Mouse (Mus musculus) embryonic facial prominence, embryonic 14.5 days (tissue): ENCODE measurements around the gene 1700023F06Rik. TPM values are rescaled to one million over a fixed set of nuclear protein-coding genes. Genes with fewer than 3 reads are reported as not detected.

ENCODE experiments used
- ATAC-seq: fragments of 200-750 bp; cut with Nextera tagmentation; 2 replicates; pipeline ENCODE4 v1.8.0; 2017; ENCODE audit warnings: low read depth, moderate number of reproducible peaks, moderate TSS enrichment
- DNase-seq: peaks from one replicate; pipeline ENCODE4 v3.0.0-alpha.2; 2015; ENCODE audit warnings: low spot score
- H3K27ac ChIP-seq: fragments of 300-500 bp; sonication (generic); replicated peaks from 2 replicates; pipeline ENCODE4 v1.5.1; 2014; ENCODE audit warnings: low read depth, mild to moderate bottlenecking, low read length, moderate library complexity
- H3K27me3 ChIP-seq: fragments of 300-500 bp; sonication (generic); replicated peaks from 2 replicates; pipeline ENCODE4 v1.6.1; 2014; ENCODE audit warnings: low read length; ENCODE audit not compliant: control insufficient read depth, insufficient read depth
- H3K36me3 ChIP-seq: fragments of 300-500 bp; sonication (generic); 2 replicates; pipeline ENCODE4 v1.6.1; 2014; ENCODE audit warnings: low read length, mixed read lengths; ENCODE audit not compliant: control insufficient read depth, insufficient read depth
- H3K4me1 ChIP-seq: fragments of 300-500 bp; sonication (generic); 2 replicates; pipeline ENCODE4 v1.6.1; 2014; ENCODE audit warnings: antibody characterized with exemption, low read length; ENCODE audit not compliant: control insufficient read depth, insufficient read depth
- H3K4me2 ChIP-seq: fragments of 300-500 bp; sonication (generic); 2 replicates; pipeline ENCODE4 v1.6.1; 2014; ENCODE audit warnings: low read depth, mild to moderate bottlenecking, low read length, moderate library complexity, mixed read lengths
- H3K4me3 ChIP-seq: fragments of 300-500 bp; sonication (generic); 2 replicates; pipeline ENCODE4 v1.5.1; 2014; ENCODE audit warnings: low read depth, mild to moderate bottlenecking, low read length
- H3K9ac ChIP-seq: fragments of 300-500 bp; sonication (generic); 2 replicates; pipeline ENCODE4 v1.6.1; 2014; ENCODE audit warnings: low read depth, mild to moderate bottlenecking, low read length, moderate library complexity, mixed read lengths
- H3K9me3 ChIP-seq: fragments of 300-500 bp; sonication (generic); 2 replicates; pipeline ENCODE4 v1.6.1; 2016; ENCODE audit warnings: low read length; ENCODE audit not compliant: control insufficient read depth
- WGBS: fragments of 180-500 bp; shearing (Covaris S2); extraction: QIAGEN DNeasy Blood & Tissue Kit; methylation state at CpG from one replicate; pipeline ENCODE4 v1.1.7; 2014; 5-methylcytosine and 5-hydroxymethylcytosine counted together
- polyA plus RNA-seq: library from polyadenylated mRNA; unstranded; fragments of >200 nt; fragmentation: Nextera tagmentation; extraction: Ambion mirVana; gene quantifications from 2 replicates; pipeline ENCODE4 v1.2.1, GENCODE M21; 2014

The 1700023F06Rik gene
- polyA plus RNA-seq, 1 experiment from 2014 or later, result 1.6 TPM

GRCm38 (mm10) chr11:103219995-103220394 lies 11.6 kb upstream of the 1700023F06Rik start:
- WGBS, result 95% methylated on average over 4 of the region's 4 CpGs

GRCm38 (mm10) chr11:103219259-103219658 lies 10.9 kb upstream of the 1700023F06Rik start:
- H3K27me3 ChIP-seq, result no peaks in the 10 kb centered on the region
- H3K4me3 ChIP-seq, result no peak overlapping the region
- H3K9me3 ChIP-seq, result no peaks in the 10 kb centered on the region
- H3K9ac ChIP-seq, result no peak overlapping the region
- ATAC-seq (no peak), DNase-seq (no peak)
- peaks cover 39% of the 10 kb centered on the region for H3K36me3 ChIP-seq
- 84% methylated on average over 5 of the region's 5 CpGs for WGBS
- peaks cover 5% of the 10 kb centered on the region; the same call in 1 of the 2 replicates for H3K4me1 ChIP-seq
- no peak overlapping the region for H3K27ac ChIP-seq
- no peak overlapping the region for H3K4me2 ChIP-seq

More at GRCm38 (mm10) chr11:103219995-103220394, 11.6 kb upstream of the 1700023F06Rik start:
- ATAC-seq, result no peak
- no peak for DNase-seq
- no peak overlapping the region for H3K27ac ChIP-seq
- no peak overlapping the region for H3K9ac ChIP-seq
- peaks cover 5% of the 10 kb centered on the region; the same call in 1 of the 2 replicates for H3K4me1 ChIP-seq
- no peak overlapping the region for H3K4me3 ChIP-seq
- no peaks in the 10 kb centered on the region for H3K9me3 ChIP-seq
- no peaks in the 10 kb centered on the region for H3K27me3 ChIP-seq
- H3K4me2 ChIP-seq, result no peak overlapping the region
- H3K36me3 ChIP-seq, result peaks cover 46% of the 10 kb centered on the region

GRCm38 (mm10) chr11:103218517-103218901 lies 10.2 kb upstream of the 1700023F06Rik start:
- no peak for ATAC-seq
- H3K9me3 ChIP-seq, result peaks cover 4% of the 10 kb centered on the region
- peak overlapping the region; percentile 95 for H3K4me2 ChIP-seq
- H3K9ac ChIP-seq, result peak overlapping the region; percentile 61
- H3K27ac ChIP-seq, result no peak overlapping the region
- H3K27me3 ChIP-seq, result no peaks in the 10 kb centered on the region
- H3K36me3 ChIP-seq, result peaks cover 31% of the 10 kb centered on the region
- peaks cover 5% of the 10 kb centered on the region; the same call in 1 of the 2 replicates for H3K4me1 ChIP-seq
- DNase-seq, result no peak
- WGBS, result 17% methylated on average over 6 of the region's 6 CpGs
- peak overlapping the region; percentile 40 for H3K4me3 ChIP-seq

GRCm38 (mm10) chr11:103217790-103218516 lies 9.6 kb upstream of the 1700023F06Rik start, which contains the start of gene Spata32:
Gene Spata32, minus strand, starts transcription at chr11:103218432.
- peak within 1 kb of the TSS; percentile 95 for H3K4me2 ChIP-seq
- H3K27ac ChIP-seq, result no peak within 1 kb of the TSS; the same call in 1 of the 2 replicates
- DNase-seq, result peak; percentile 82
- H3K36me3 ChIP-seq, result peaks cover 26% of the 10 kb centered on the region
- 2% methylated on average over 45 of the region's 45 CpGs for WGBS
- H3K4me3 ChIP-seq, result peak within 1 kb of the TSS; percentile 40
- no peaks in the 10 kb centered on the region for H3K27me3 ChIP-seq
- H3K9ac ChIP-seq, result peak within 1 kb of the TSS; percentile 61
- peak; percentile 89 for ATAC-seq
- H3K9me3 ChIP-seq, result peaks cover 4% of the 10 kb centered on the region
- peaks cover 5% of the 10 kb centered on the region; the same call in 1 of the 2 replicates for H3K4me1 ChIP-seq

GRCm38 (mm10) chr11:103215355-103215754 lies 7.0 kb upstream of the 1700023F06Rik start:
- Histone ChIP-seq H3K36me3 (0 out of 2 replicates have a peak, but pooled peaks cover 8% of the 10 kb centered on the region), H3K27me3 (no peaks in the 10 kb centered on the region), H3K4me3 (no peak overlapping the region), H3K9me3 (peaks cover 4% of the 10 kb centered on the region), H3K4me1 (peaks cover 5% of the 10 kb centered on the region; the same call in 1 of the 2 replicates), H3K9ac (no peak overlapping the region), H3K27ac (no peak overlapping the region), H3K4me2 (no peak overlapping the region)
- ATAC-seq (no peak), DNase-seq (no peak)
- WGBS, result 74% methylated on average over 1 of the region's 1 CpGs

GRCm38 (mm10) chr11:103213712-103214111 lies 5.4 kb upstream of the 1700023F06Rik start:
- no peaks in the 10 kb centered on the region for H3K36me3 ChIP-seq
- H3K4me2 ChIP-seq, result no peak overlapping the region
- WGBS, result 84% methylated on average over 5 of the region's 5 CpGs
- no peak overlapping the region for H3K4me3 ChIP-seq
- H3K9ac ChIP-seq, result no peak overlapping the region
- DNase-seq, result no peak
- peaks cover 4% of the 10 kb centered on the region for H3K9me3 ChIP-seq
- H3K4me1 ChIP-seq, result peaks cover 5% of the 10 kb centered on the region; the same call in 1 of the 2 replicates
- no peak overlapping the region for H3K27ac ChIP-seq
- H3K27me3 ChIP-seq, result no peaks in the 10 kb centered on the region
- ATAC-seq, result no peak

GRCm38 (mm10) chr11:103210291-103210690 lies 1.9 kb upstream of the 1700023F06Rik start:
- 71% methylated on average over 8 of the region's 8 CpGs for WGBS
- DNase-seq, result no peak
- H3K4me2 ChIP-seq, result no peak overlapping the region

GRCm38 (mm10) chr11:103206203-103206602 lies 2.2 kb downstream of the 1700023F06Rik start:
- Histone ChIP-seq H3K9me3 (no peaks in the 10 kb centered on the region), H3K4me2 (no peak overlapping the region), H3K27ac (no peak overlapping the region), H3K36me3 (no peaks in the 10 kb centered on the region), H3K4me1 (peaks cover 5% of the 10 kb centered on the region), H3K27me3 (no peaks in the 10 kb centered on the region), H3K4me3 (no peak overlapping the region), H3K9ac (no peak overlapping the region)
- 90% methylated on average over 6 of the region's 6 CpGs for WGBS
- no peak for ATAC-seq
- no peak for DNase-seq

More at GRCm38 (mm10) chr11:103210291-103210690, 1.9 kb upstream of the 1700023F06Rik start:
- Histone ChIP-seq H3K4me1 (no peaks in the 10 kb centered on the region), H3K9ac (no peak overlapping the region), H3K36me3 (no peaks in the 10 kb centered on the region), H3K9me3 (peaks cover 4% of the 10 kb centered on the region), H3K4me3 (no peak overlapping the region), H3K27ac (no peak overlapping the region), H3K27me3 (no peaks in the 10 kb centered on the region)
- ATAC-seq, result no peak
